8 mouse cellular contexts compared by ENCODE assay signal in the genomic region with DNA sequence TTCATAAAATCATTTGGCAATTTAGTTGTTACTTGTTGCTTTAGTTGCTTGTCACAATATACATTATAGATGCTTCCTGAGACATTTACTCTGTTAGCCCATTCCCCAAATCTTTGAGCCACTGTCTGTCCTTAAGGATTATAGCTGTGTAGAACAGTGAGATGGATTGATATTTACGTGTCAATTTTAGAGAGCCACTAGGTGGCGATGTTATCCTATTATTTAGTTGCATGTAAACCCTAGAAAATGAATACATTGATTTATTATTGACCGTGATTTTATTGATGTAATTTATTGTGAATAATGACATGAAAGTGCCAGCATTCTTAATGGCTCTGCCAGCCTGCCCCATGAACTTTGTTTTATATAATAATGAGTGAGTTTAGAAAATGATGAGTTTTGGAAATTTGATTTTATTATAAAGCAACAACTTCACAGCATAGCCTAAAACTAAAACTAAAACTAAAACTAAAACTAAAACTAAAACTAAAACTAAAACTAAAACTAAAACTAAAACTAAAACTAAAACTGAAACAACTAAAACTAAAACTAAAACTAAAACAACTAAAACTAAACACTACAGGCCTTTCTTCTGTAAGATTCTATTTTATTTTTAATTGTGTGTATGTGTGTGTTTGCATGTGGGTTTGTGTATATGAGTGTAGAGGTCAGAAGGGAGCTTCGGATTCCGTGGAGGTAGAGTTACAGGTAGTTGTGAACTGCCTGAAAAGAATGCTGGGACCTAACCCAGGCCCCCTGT.
DNase-seq lines count a peak whose midpoint lies in the region; ATAC-seq lines count a peak whose summit lies in the region.

No protein-coding gene starts in this region.

- H3K36me3 ChIP-seq in neural tube, embryonic 11.5 days (ENCODE audit: control insufficient read depth, insufficient read depth, low read length), result no peaks in the 10 kb centered on the region

- intact Hi-C loops in heart, postnatal 36 days (cut with DNase I), result loop anchor here (1.0 to 2.0 kb wide), 2 partner anchors 760 to 1073 kb away; no protein-coding TSS in a partner anchor
- intact Hi-C loops in left cerebral cortex, postnatal 4 days (cut with DNase I), result loop anchor here (1.0 to 5.0 kb wide), 2 partner anchors 552 to 760 kb away; no protein-coding TSS in a partner anchor

- no peak for DNase-seq in cerebellum, adult 11-12 months
- no peak for DNase-seq in neural tube, embryonic 11.5 days (ENCODE audit: low spot score)
- DNase-seq in neural tube, embryonic 10.5 days (ENCODE audit: extremely low spot score, low spot score), result no peak
- peak; percentile 41 for DNase-seq in cerebellum, adult 11 months
- peak; percentile 35 to 39 for DNase-seq in heart, postnatal 36 days
- DNase-seq in left cerebral cortex, postnatal 4 days, result peak; percentile 39
- DNase-seq in right cerebral cortex, postnatal 10 days (ENCODE audit: low spot score in 2 of 2), result peak; percentile 47 to 59

- H3K9ac ChIP-seq in neural tube, embryonic 11.5 days (ENCODE audit: low read length), result no peak overlapping the region

- no peak overlapping the region for H3K4me2 ChIP-seq in neural tube, embryonic 11.5 days (ENCODE audit: low read depth)

- H3K4me1 ChIP-seq in neural tube, embryonic 11.5 days (ENCODE audit: control insufficient read depth, insufficient read depth, low read length), result no peaks in the 10 kb centered on the region

- H3K9me3 ChIP-seq in neural tube, embryonic 11.5 days (ENCODE audit: control insufficient read depth, low read length), result no peaks in the 10 kb centered on the region

- no peak overlapping the region for H3K4me3 ChIP-seq in neural tube, embryonic 11.5 days (ENCODE audit: low read depth, low read length)

- ATAC-seq in cerebellum, adult (ENCODE audit: insufficient number of reproducible peaks, low FRiP score, low TSS enrichment), result peak; percentile 56; the same call in 1 of the 2 replicates
- 0 out of 2 replicates have a peak, but pooled peaks have one; percentile 49 for ATAC-seq in neural tube, embryonic 11.5 days (ENCODE audit: insufficient read depth, low FRiP score, low TSS enrichment)

- no peaks in the 10 kb centered on the region for H3K27me3 ChIP-seq in neural tube, embryonic 11.5 days (ENCODE audit: control insufficient read depth, insufficient read depth, low read length)

- 24% methylated on average over 5 of the region's 5 CpGs for WGBS in neural tube, embryonic 11.5 days

- H3K27ac ChIP-seq in neural tube, embryonic 11.5 days (ENCODE audit: low read depth, low read length), result no peak overlapping the region

Comparison
In these comparisons a context has a peak if more than half of its experiments do, and no peak if none do; other contexts are left out.
1. DNase-seq: peak in cerebellum, adult 11 months (single experiment), heart, postnatal 36 days (2 of 2), left cerebral cortex, postnatal 4 days (single experiment) and right cerebral cortex, postnatal 10 days (2 of 2); none in cerebellum, adult 11-12 months (single experiment), neural tube, embryonic 11.5 days (single experiment) and neural tube, embryonic 10.5 days (single experiment).